Mouse (Mus musculus) B cell, adult 2 months (primary cell): Measurements from ENCODE around the gene Gcn1l1.

Experiments
- DNase-seq, 2 experiments: peaks; one replicate each; pipeline ENCODE4 v3.0.0; 2022

Gene Gcn1l1

GRCm38 (mm10) chr5:115666366-115667065 is 101.5 kb downstream of the Gcn1l1 start:
- DNase-seq, result no peak

DNA sequence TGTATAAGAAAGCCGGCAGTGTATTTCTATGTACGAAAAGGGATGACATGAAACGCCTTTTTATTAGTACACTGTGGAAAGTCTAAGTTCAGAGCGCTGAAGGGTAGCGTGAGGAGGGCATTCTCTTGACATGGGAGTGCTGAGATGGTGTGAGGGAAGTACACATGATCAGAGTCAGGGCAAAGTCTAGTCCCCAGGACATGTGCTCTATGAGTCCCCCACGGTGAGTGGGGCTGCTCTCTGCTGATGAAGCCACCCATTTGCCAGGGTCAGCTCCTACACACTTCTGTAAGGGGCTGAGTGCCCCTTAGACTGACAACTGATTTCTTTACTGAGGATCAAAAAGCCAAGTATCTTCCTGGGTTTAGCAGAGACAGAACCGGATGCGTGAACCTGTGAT is 102.2 kb downstream of the Gcn1l1 start:
- DNase-seq, result no peak

DNA sequence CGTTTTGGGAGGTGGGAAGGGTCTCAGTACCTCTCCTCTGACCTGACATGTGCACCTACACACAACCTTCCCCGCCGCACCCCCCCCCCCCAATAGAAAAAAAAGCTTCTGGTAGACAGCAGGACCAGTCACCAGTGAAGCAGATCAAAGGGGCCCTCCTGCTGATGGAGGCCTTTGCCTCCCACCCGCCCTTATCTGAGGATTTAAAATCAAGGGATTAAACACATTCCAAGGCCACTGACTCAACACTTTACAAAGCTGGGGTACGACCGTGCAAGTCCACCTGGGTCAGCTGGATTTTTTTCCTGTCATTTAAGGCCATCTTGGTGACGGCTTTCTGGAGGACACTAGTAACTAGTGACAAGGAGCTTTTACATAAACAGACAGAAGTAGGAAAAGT is 102.8 kb downstream of the Gcn1l1 start:
- DNase-seq, result no peak

DNA sequence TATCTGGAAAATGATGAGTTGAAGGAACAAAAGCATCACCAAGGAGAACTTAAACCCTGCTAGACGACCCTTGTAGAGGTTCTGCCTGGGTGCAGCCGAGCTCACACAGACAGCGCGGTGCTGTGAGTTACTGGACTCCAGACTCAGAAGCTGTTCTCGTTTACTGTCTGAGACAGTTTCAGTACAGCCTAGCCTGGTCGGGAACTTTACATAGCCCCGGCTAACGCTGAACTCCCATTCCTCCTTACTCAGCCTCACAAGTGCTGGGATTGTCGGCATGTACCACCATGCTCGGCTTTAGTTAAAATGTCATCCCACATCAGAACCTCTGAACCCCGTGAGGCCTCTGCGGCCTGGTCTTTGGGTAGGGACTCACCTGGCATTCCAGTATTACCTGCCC is 103.9 kb downstream of the Gcn1l1 start:
- no peak for DNase-seq

GRCm38 (mm10) chr5:115669974-115670373 is 104.9 kb downstream of the Gcn1l1 start:
- no peak for DNase-seq

DNA sequence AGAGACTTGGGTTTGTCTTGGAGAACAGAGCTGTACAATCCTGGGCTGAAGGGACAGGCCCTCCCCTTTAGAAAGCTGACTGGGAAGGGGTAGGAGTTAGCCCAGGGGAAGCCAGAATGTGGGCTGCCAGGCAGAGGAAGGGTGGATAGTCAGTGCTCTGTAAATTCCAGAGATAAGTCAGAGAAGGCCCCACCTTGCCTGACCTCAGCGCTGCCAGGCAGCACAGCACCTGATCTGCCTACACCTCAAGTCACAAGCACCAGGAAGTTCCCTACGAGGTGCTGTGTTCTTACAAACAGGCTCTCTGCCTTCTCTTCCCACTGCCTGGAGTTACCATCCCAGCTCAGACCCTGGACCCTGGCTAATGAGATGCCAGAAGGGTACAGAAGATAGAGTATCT is 105.4 kb downstream of the Gcn1l1 start:
- DNase-seq, result no peak

DNA sequence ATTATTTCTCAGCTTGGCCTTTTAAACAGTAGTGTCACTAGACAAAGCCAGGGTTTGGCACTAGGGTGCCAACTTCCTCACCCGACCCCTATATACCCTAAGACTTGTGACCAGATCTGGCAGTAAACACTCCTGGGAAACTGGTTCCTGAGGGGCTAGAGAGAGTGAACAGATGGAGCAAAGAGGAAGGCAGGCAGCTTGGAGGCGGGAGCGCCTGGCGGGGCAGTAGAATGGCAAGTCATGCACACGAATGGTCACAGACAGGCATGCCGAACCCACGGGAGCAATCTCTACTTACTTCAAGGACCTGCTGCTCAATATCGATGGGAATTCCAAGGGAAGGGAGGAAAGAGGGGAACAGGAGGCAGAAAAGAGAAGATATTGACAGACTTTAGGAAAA is 106.8 kb downstream of the Gcn1l1 start:
- DNase-seq, result no peak
